Mouse (Mus musculus) MEL (cell line): ENCODE data around the gene Srsf10.

Experiments used
- CTCF ChIP-seq, 3 experiments: IDR thresholded peaks in 2 of 3; conservative IDR thresholded peaks in 1 of 3; 2 replicates each; pipeline ENCODE4 v1.5.1; 2011 to 2012; ENCODE audit warnings: low read length in 3 of 3, low read depth in 2 of 3, mild to moderate bottlenecking in 2 of 3, improper control_type of control experiment in 1 of 3, inconsistent platforms in 1 of 3, mixed read lengths in 1 of 3, moderate library complexity in 1 of 3; ENCODE audit not compliant: control insufficient read depth in 1 of 3, insufficient read depth in 1 of 3, poor library complexity in 1 of 3, severe bottlenecking in 1 of 3
- GATA1 ChIP-seq: IDR thresholded peaks from 2 replicates; pipeline ENCODE4 v1.6.1; 2011; ENCODE audit warnings: low read depth, low read length, improper control_type of control experiment
- MXI1 ChIP-seq: IDR thresholded peaks from 2 replicates; pipeline ENCODE4 v1.6.1; 2011; ENCODE audit warnings: mild to moderate bottlenecking, low read depth, low read length, improper control_type of control experiment

- peak in 1 of 3 experiments; percentile 8; a peak in 1 of 6 replicates for TF ChIP-seq CTCF (IDR thresholded peaks at IDR 0.05 in 2 of 3, conservative IDR thresholded peaks at IDR 0.05 in 1 of 3; ENCODE audit: control insufficient read depth in 1 of 3, insufficient read depth in 1 of 3, low read depth in 2 of 3, low read length in 3 of 3, poor library complexity in 1 of 3, severe bottlenecking in 1 of 3)
- peak; percentile 82; the same call in 1 of the 2 replicates for TF ChIP-seq MXI1
- TF ChIP-seq GATA1 = peak; percentile 94
These were observed 43.0 kb downstream of the Srsf10 start for GRCm38 (mm10) chr4:135898380-135899049.
